Mouse (Mus musculus) hindbrain, embryonic 14.5 days (tissue): Measurements from ENCODE around the gene Rgs3. TPM values are rescaled to one million over a fixed set of nuclear protein-coding genes. Genes with fewer than 3 reads are reported as not detected.

ENCODE experiments used
- ATAC-seq: fragments of 200-750 bp; cut with Nextera tagmentation; 2 replicates; pipeline ENCODE4 v1.8.0; 2017; ENCODE audit warnings: moderate number of reproducible peaks, mild to moderate bottlenecking, moderate TSS enrichment, moderate library complexity; ENCODE audit not compliant: low FRiP score
- DNase-seq: peaks from one replicate; pipeline ENCODE4 v3.0.0-alpha.2; 2015; ENCODE audit warnings: low spot score
- H3K27ac ChIP-seq: fragments of 300-500 bp; sonication (generic); 2 replicates; pipeline ENCODE4 v1.5.1; 2014; ENCODE audit warnings: mild to moderate bottlenecking, moderate library complexity
- H3K27me3 ChIP-seq: fragments of 300-500 bp; sonication (generic); 2 replicates; pipeline ENCODE4 v1.6.1; 2014; ENCODE audit warnings: mild to moderate bottlenecking, low read length, mixed read lengths; ENCODE audit not compliant: control insufficient read depth, insufficient read depth
- H3K36me3 ChIP-seq: fragments of 300-500 bp; sonication (generic); replicated peaks from 2 replicates; pipeline ENCODE4 v1.6.1; 2014; ENCODE audit not compliant: control insufficient read depth, insufficient read depth
- H3K4me1 ChIP-seq: fragments of 300-500 bp; sonication (generic); replicated peaks from 2 replicates; pipeline ENCODE4 v1.6.1; 2014; ENCODE audit warnings: antibody characterized with exemption, low read length, mixed read lengths; ENCODE audit not compliant: control insufficient read depth, insufficient read depth
- H3K4me2 ChIP-seq: fragments of 300-500 bp; sonication (generic); replicated peaks from 2 replicates; pipeline ENCODE4 v1.6.1; 2014; ENCODE audit warnings: mild to moderate bottlenecking, moderate library complexity
- H3K4me3 ChIP-seq: fragments of 300-500 bp; sonication (generic); replicated peaks from 2 replicates; pipeline ENCODE4 v1.5.1; 2014; ENCODE audit warnings: mild to moderate bottlenecking, low read length
- H3K9ac ChIP-seq: fragments of 300-500 bp; sonication (generic); 2 replicates; pipeline ENCODE4 v1.6.1; 2014
- H3K9me3 ChIP-seq: fragments of 300-500 bp; sonication (generic); 2 replicates; pipeline ENCODE4 v1.6.1; 2016; ENCODE audit warnings: low read length; ENCODE audit not compliant: control insufficient read depth
- WGBS: fragments of 180-500 bp; shearing (Covaris S2); extraction: QIAGEN DNeasy Blood & Tissue Kit; methylation state at CpG from one replicate; pipeline ENCODE4 v1.1.7; 2014; 5-methylcytosine and 5-hydroxymethylcytosine counted together
- polyA plus RNA-seq: library from polyadenylated mRNA; unstranded; fragments of >200 nt; fragmentation: Nextera tagmentation; extraction: Ambion mirVana; gene quantifications from 2 replicates; pipeline ENCODE4 v1.2.1, GENCODE M21; 2014

Gene Rgs3
- polyA plus RNA-seq, 1 experiment from 2014 or later = 42.9 TPM

DNA sequence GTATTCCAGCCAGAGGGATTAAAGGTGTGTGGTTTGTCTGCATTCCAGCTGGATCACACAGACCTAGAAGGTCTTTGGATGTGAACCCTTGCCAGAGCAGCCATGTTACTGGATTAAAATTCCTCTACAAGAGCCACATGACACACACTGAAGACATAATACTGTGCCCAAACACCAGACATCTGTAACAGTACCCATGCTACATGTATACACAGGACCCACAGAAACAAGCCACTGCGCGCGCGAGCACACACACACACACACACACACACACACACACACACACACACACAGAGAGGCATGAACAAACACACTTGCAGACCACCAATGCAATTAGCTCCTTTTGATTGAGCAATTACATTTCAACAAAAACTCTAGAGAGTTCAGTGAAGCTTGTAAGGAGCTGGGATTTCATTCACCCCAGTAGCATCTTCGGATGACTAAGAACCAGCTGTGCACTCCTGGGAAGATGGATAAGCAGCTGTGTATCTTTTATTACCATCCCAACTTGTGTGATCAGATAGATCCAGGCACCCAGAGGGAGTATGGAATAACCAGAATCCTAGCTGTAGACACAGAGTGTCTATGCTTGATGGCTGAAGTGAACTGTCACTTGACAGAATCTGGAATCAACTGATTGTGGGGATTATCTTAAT, 166.8 kb downstream of the Rgs3 start:
- no peak for DNase-seq
- Histone ChIP-seq H3K27ac (no peak overlapping the region), H3K9ac (no peak overlapping the region), H3K36me3 (no peaks in the 10 kb centered on the region), H3K27me3 (no peaks in the 10 kb centered on the region), H3K4me3 (no peak overlapping the region), H3K4me1 (no peaks in the 10 kb centered on the region), H3K4me2 (no peak overlapping the region), H3K9me3 (peaks cover 10% of the 10 kb centered on the region; the same call in 1 of the 2 replicates)
- ATAC-seq = 0 out of 2 replicates have a peak, but pooled peaks have one; percentile 5
- WGBS = 72% methylated on average over 5 of the region's 5 CpGs

DNA sequence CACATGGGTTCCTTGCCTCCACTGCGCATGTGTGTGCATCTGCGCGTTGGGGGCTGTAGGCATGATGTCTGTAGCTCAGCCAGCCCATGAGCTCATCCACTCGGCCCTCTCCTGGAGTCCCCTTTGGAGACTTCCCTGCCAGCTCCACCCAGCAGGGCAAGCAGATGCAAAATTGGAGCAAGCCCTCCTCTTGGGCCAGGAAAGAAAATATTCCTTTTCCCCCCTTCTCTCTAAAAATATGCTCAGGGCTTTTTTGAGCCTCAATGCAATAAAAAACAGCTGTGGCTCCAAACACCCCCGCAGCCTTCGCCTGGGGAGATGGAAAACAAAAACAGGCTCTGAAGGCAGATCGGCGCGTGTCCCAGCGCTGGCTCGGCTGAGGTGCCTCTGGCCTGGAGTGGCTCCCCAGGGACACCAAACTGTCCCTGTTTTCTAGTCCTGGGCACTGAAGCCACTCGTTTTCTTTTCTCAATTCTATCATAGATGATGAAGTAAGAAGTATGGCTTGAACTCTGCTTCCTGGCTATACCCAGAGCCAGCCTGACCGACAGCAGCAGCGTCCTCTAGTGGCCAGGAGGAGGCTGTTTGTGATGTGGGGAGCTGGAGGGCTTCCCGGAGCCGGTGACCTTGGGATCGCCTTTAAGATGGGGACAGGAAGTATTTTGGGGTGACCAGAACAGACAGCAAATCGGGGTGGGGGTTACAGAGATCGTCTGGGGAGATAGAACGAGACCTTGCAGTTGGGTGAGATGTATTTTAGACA, 168.1 kb downstream of the Rgs3 start:
- 78% methylated on average over 20 of the region's 20 CpGs for WGBS
- ATAC-seq = no peak
- Histone ChIP-seq H3K4me2 (no peak overlapping the region), H3K36me3 (no peaks in the 10 kb centered on the region), H3K27ac (no peak overlapping the region), H3K4me1 (no peaks in the 10 kb centered on the region), H3K9ac (no peak overlapping the region), H3K27me3 (no peaks in the 10 kb centered on the region), H3K4me3 (no peak overlapping the region), H3K9me3 (peaks cover 10% of the 10 kb centered on the region; the same call in 1 of the 2 replicates)
- DNase-seq = no peak

DNA sequence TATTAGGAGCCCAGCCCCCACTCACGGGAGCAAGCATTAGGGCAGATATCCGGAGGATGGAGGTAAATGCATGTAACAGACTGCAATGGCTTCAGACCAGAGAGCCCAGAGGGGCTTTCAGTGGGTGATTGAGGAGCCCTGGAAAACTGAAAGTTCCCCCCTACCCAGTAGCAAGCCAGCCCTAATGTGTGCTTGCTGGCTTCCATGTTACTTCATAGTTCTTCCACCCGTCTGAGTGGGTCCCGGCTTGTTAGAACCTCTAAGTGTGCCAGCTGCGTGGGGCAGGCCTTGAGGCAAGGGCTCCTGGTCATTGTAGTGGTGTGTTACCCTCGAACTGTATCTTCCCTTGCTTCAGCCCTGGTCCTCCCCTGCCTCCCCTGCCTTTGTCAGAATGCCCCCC, 168.8 kb downstream of the Rgs3 start:
- Histone ChIP-seq H3K27ac (no peak overlapping the region), H3K4me1 (no peaks in the 10 kb centered on the region), H3K9ac (no peak overlapping the region), H3K4me3 (no peak overlapping the region), H3K9me3 (peaks cover 10% of the 10 kb centered on the region; the same call in 1 of the 2 replicates), H3K4me2 (no peak overlapping the region), H3K36me3 (no peaks in the 10 kb centered on the region), H3K27me3 (no peaks in the 10 kb centered on the region)
- ATAC-seq = no peak
- WGBS = 92% methylated on average over 6 of the region's 6 CpGs
- no peak for DNase-seq

DNA sequence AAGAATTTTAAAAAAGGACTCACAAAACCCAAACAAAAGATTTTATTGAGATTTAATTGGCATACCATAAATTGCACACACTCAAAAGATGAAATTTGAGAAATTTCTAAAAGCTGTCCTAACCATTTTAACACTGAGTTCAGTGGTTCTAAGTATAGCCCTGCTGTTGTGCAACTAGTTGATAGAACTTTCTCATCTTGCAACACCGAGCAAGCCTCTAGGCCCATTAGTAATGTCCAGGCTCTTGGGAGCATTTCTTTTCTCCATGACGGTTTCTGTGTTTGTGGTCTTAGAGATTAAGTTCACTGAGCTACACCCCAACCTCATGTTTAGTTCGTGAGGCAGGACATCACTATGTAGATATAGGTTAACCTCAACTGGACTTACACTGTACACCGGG, 169.5 kb downstream of the Rgs3 start:
- Histone ChIP-seq H3K9me3 (peaks cover 10% of the 10 kb centered on the region; the same call in 1 of the 2 replicates), H3K36me3 (no peaks in the 10 kb centered on the region), H3K4me1 (no peaks in the 10 kb centered on the region), H3K9ac (no peak overlapping the region), H3K4me3 (no peak overlapping the region), H3K27me3 (no peaks in the 10 kb centered on the region), H3K27ac (no peak overlapping the region), H3K4me2 (no peak overlapping the region)
- DNase-seq = no peak
- WGBS = 94% methylated on average over 4 of the region's 4 CpGs
- no peak for ATAC-seq

DNA sequence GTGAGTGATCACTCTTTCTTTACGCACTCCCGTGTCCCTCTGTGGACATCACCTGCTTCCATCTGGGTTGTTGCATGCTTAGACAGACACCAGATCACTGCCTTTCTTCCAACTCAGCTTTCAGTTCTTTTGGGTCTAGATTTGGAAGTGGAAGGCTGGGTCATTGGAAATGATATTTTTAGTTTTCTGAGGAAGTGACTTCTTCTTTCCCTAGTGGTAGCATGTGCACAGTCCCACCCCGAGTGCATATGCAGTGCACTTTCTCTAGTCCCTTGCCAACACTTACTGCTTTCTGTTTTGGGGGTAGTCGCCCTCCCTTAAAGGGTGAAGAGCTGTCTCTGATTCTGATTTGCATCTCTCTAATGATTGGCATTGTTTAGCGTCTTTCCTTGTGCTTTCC, 170.3 kb downstream of the Rgs3 start:
- Histone ChIP-seq H3K27ac (no peak overlapping the region), H3K9me3 (peaks cover 6% of the 10 kb centered on the region; the same call in 1 of the 2 replicates), H3K36me3 (no peaks in the 10 kb centered on the region), H3K27me3 (no peaks in the 10 kb centered on the region), H3K4me2 (no peak overlapping the region), H3K4me1 (no peaks in the 10 kb centered on the region), H3K9ac (no peak overlapping the region), H3K4me3 (no peak overlapping the region)
- no peak for DNase-seq
- ATAC-seq = no peak
- WGBS = 82% methylated on average over 5 of the region's 5 CpGs

DNA sequence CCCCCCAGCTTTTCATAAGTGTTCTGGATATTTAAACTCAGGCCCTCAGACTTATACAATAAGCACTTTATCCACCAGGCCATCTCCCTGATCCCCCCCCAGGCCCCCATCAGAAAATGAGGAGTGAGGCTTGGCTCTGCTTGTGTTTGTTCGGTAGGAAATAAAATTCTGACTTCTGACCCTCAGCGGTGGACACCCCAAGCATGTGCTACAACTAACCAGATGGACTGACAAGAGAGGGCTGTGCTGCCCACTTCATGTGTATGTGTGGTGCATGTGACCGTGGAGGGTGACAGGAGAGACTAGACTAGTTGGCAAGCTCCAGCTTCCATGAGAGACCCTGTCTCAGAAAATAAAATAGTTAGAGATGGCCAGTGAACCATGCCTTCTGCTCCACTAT, 171.2 kb downstream of the Rgs3 start:
- no peak for DNase-seq
- 79% methylated on average over 3 of the region's 3 CpGs for WGBS
- Histone ChIP-seq H3K9me3 (no peaks in the 10 kb centered on the region), H3K9ac (no peak overlapping the region), H3K4me2 (no peak overlapping the region), H3K27me3 (no peaks in the 10 kb centered on the region), H3K27ac (no peak overlapping the region), H3K4me1 (0 out of 2 replicates have a peak, but pooled peaks cover 5% of the 10 kb centered on the region), H3K4me3 (no peak overlapping the region), H3K36me3 (no peaks in the 10 kb centered on the region)
- no peak for ATAC-seq

DNA sequence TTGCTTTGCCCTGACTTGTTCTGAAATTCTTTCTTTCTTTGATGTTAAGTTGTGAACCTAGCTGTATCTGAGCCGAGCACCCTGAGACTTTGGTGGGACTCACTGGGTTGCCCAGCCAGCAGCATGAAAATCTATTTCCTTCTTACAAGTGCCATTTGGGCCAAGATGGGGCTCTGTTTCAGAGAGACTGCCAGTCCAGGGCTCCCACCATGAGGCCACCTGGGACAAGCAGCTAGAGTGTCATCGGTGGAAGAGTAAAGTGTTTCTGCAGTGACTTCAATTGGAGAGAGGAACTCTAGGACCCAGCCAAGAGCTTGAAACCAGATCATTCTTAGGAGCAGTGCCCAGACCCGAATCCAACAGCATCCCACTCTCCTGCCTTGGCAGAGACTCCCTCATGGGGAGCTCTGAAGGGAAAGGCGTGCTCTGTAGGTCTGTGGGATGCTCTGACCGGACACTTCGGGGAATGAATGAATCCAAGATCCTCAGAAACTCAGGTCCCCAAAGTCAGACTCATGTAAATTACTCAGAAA, 171.9 kb downstream of the Rgs3 start:
- no peaks in the 10 kb centered on the region for H3K27me3 ChIP-seq
- WGBS = 87% methylated on average over 6 of the region's 6 CpGs
- 0 out of 2 replicates have a peak, but pooled peaks cover 10% of the 10 kb centered on the region for H3K4me1 ChIP-seq
- no peak for ATAC-seq
- H3K9ac ChIP-seq = no peak overlapping the region
- no peak for DNase-seq
- H3K27ac ChIP-seq = no peak overlapping the region
- H3K9me3 ChIP-seq = no peaks in the 10 kb centered on the region
- no peak overlapping the region for H3K4me2 ChIP-seq
- H3K36me3 ChIP-seq = no peaks in the 10 kb centered on the region
- no peak overlapping the region for H3K4me3 ChIP-seq

DNA sequence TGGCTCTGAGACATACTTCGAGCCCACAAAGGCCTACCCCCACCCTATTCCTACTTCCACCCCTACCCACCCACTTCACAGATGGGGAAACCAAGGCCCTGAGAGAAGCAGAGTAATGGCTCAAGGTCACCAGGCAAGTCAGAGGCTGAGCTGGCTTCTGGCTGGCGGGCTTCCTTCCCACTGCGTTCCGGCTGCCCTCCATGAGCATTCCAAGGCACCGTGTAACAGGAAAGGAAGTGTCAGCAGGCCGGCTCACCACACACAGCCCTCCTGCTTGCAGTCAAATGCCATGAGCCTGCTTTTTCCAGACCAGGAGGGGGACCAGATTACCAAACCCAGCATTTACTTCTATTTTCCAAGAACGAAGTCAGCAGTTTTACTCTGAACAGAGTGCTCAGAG, 172.4 kb downstream of the Rgs3 start:
- no peak for DNase-seq
- no peak overlapping the region for H3K4me3 ChIP-seq
- no peak for ATAC-seq
- WGBS = 88% methylated on average over 7 of the region's 7 CpGs
- H3K9ac ChIP-seq = no peak overlapping the region
- H3K27ac ChIP-seq = no peak overlapping the region
- H3K4me2 ChIP-seq = no peak overlapping the region
- H3K27me3 ChIP-seq = no peaks in the 10 kb centered on the region
- no peaks in the 10 kb centered on the region for H3K36me3 ChIP-seq
- 0 out of 2 replicates have a peak, but pooled peaks cover 10% of the 10 kb centered on the region for H3K4me1 ChIP-seq
- no peaks in the 10 kb centered on the region for H3K9me3 ChIP-seq

DNA sequence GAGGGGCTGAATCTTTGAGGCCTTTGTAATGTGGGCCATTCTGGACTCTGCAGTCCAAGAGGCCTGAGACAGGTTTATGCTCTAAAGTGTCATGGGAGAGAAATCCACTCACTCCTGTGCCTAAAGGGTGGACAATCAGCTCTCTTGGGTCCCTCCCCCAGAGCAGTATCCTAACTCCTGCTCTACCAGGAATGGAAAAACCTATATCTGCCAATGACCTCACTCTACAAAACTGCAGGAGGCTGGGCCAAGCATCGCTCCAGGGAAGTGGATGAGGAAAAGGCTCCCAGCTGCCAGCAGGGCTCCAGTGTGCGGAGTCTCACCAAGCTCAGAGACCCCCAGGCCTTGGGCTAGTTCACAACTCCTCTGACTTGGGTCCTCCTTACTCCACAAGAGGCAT, 173.2 kb downstream of the Rgs3 start:
- no peak for ATAC-seq
- Histone ChIP-seq H3K27ac (no peak overlapping the region), H3K4me1 (0 out of 2 replicates have a peak, but pooled peaks cover 10% of the 10 kb centered on the region), H3K4me3 (no peak overlapping the region), H3K27me3 (no peaks in the 10 kb centered on the region), H3K9ac (no peak overlapping the region), H3K4me2 (no peak overlapping the region), H3K9me3 (no peaks in the 10 kb centered on the region), H3K36me3 (no peaks in the 10 kb centered on the region)
- WGBS = 68% methylated on average over 2 of the region's 2 CpGs
- no peak for DNase-seq
